Mouse (Mus musculus) ES-Bruce4 (cell line): ENCODE results near the gene Gcnt3. TPM values are rescaled to one million over a fixed set of nuclear protein-coding genes. Genes with fewer than 3 reads are reported as not detected.
"Not testable (repeated sequence)": the region's sequence is repeated elsewhere in the genome, so short reads cannot be mapped to it uniquely, and the experiment has no call there.

Source experiments
- H3K27ac ChIP-seq: 2 replicates; pipeline ENCODE4 v1.5.1; 2012; ENCODE audit warnings: low read length, inconsistent platforms; ENCODE audit not compliant: insufficient read depth
- H3K27me3 ChIP-seq: 2 replicates; pipeline ENCODE4 v1.6.1; 2012; ENCODE audit warnings: mild to moderate bottlenecking, low read length, inconsistent platforms; ENCODE audit not compliant: control insufficient read depth, poor library complexity, insufficient read depth, severe bottlenecking
- H3K36me3 ChIP-seq: 2 replicates; pipeline ENCODE4 v1.6.1; 2012; ENCODE audit warnings: inconsistent platforms, mild to moderate bottlenecking, low read length, moderate library complexity; ENCODE audit not compliant: control insufficient read depth, poor library complexity, insufficient read depth, severe bottlenecking
- H3K4me1 ChIP-seq: one replicate; pipeline ENCODE4 v1.8.1; 2011; ENCODE audit warnings: low read length; ENCODE audit not compliant: control insufficient read depth, insufficient read depth
- H3K4me3 ChIP-seq: 2 replicates; pipeline ENCODE4 v1.5.1; 2011; ENCODE audit warnings: low read depth, mild to moderate bottlenecking, low read length
- H3K9ac ChIP-seq: 2 replicates; pipeline ENCODE4 v1.6.1; 2012; ENCODE audit warnings: low read depth, mild to moderate bottlenecking, inconsistent platforms; ENCODE audit not compliant: poor library complexity, severe bottlenecking
- H3K9me3 ChIP-seq: replicated peaks from 2 replicates; pipeline ENCODE4 v1.6.1; 2012; ENCODE audit warnings: mild to moderate bottlenecking, low read length, inconsistent platforms; ENCODE audit not compliant: control insufficient read depth, poor library complexity, insufficient read depth, severe bottlenecking
- CTCF ChIP-seq: IDR thresholded peaks from one replicate; pipeline ENCODE4 v1.8.1; 2011; ENCODE audit warnings: low read depth, low read length
- EP300 ChIP-seq: IDR thresholded peaks from 2 replicates; pipeline ENCODE4 v1.6.1; 2011; ENCODE audit warnings: low read depth, low read length; ENCODE audit not compliant: insufficient read depth
- POLR2A ChIP-seq: IDR thresholded peaks from one replicate; pipeline ENCODE4 v1.8.1; 2011; ENCODE audit warnings: low read length; ENCODE audit not compliant: insufficient read depth
- polyA plus RNA-seq: library from polyadenylated mRNA; stranded (reverse); fragments of >200 nt; gene quantifications from 2 replicates; pipeline ENCODE4 v1.2.4, GENCODE M21; 2011; ENCODE audit warnings: low read depth; ENCODE audit not compliant: missing spikeins, insufficient read depth, insufficient read length

The Gcnt3 gene
- polyA plus RNA-seq, 1 experiment: 0.18 TPM

DNA sequence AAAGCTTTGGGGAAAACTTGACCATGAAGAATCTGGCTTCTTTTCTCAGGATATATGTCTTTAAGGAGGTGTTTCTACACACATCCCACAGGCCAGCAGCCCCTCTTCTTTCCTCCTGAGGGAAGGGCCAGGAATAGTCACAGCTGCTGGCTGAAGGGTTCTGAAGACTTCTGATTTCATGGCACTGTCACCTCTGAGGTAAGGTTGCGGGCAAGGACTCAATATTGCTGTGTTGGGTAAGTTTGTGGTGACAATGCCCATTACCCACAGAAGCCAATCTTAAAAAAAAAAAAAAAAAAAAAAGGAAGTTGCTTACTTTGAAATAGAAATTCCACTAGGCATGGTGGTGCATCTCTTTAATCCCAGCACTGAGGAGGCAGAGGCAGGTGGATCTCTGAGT is 5.7 kb downstream of the Gcnt3 start:
- Histone ChIP-seq H3K9me3 (no peaks in the 10 kb centered on the region), H3K27ac (no peak overlapping the region), H3K36me3 (no peaks in the 10 kb centered on the region), H3K4me1 (peaks cover 3% of the 10 kb centered on the region), H3K4me3 (no peak overlapping the region), H3K9ac (no peak overlapping the region), H3K27me3 (no peaks in the 10 kb centered on the region)
- no peak for TF ChIP-seq CTCF
- TF ChIP-seq EP300: no peak
- TF ChIP-seq POLR2A: no peak

DNA sequence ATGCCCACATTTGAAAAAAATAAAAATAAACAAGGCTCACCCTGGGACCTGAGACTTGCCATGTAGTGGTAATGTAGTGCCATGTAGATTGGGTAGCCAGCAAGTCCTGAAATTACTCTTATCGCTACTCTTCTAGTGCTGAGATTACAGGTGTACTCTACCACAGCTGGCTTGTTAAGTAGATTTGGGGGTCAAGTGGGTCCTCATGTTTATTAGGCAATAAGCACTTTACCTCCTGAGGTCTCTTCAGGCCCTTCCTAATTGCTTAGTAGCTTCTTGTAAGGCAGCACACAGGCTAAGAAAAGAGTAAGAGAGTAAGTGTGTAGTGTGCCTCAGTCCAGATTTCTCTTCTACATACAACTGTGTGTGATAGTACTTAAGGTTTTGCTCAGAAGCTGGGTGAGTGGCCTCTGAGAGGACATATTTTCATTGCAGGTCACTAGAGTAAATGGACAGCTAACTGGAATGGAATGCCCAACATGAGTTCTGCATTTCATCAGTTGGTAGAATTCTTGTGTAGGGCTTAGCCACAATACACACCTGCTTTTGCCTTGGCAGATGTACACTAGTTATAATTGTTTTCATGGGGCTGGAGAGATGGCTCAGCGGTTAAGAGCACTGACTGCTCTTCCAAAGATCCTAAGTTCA is 12.4 kb downstream of the Gcnt3 start:
- H3K36me3 ChIP-seq: peaks cover 8% of the 10 kb centered on the region
- H3K27ac ChIP-seq: no peak overlapping the region
- H3K4me1 ChIP-seq: no peaks in the 10 kb centered on the region
- H3K4me3 ChIP-seq: no peak overlapping the region
- H3K27me3 ChIP-seq: no peaks in the 10 kb centered on the region
- no peaks in the 10 kb centered on the region for H3K9me3 ChIP-seq
- TF ChIP-seq CTCF: no peak
- TF ChIP-seq POLR2A: no peak
- no peak for TF ChIP-seq EP300
- H3K9ac ChIP-seq: no peak overlapping the region

DNA sequence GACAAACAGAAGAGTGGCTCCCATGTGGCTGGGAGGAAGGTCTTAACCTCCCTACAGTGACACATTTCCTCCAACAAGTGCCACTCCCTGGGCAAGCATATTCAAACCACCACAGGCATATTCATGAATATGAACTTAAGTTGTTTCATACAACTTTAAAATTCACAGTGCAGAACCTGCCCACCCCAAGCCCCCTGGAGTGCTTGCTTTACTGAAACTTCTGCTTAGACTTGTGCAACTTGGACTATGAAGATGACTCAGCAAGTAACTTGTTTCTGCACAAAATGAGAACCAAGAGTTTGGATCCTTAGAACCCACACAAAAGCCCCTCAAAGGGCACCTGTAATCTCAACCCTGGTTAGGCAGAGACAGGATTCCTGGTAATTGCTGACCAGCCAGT is 13.2 kb downstream of the Gcnt3 start:
- Histone ChIP-seq H3K36me3 (peaks cover 13% of the 10 kb centered on the region), H3K9ac (no peak overlapping the region), H3K27ac (0 out of 2 replicates have a peak overlapping the region, but pooled peaks have one; percentile 25), H3K4me1 (no peaks in the 10 kb centered on the region), H3K4me3 (no peak overlapping the region), H3K9me3 (no peaks in the 10 kb centered on the region), H3K27me3 (no peaks in the 10 kb centered on the region)
- no peak for TF ChIP-seq EP300
- TF ChIP-seq POLR2A: no peak
- no peak for TF ChIP-seq CTCF

DNA sequence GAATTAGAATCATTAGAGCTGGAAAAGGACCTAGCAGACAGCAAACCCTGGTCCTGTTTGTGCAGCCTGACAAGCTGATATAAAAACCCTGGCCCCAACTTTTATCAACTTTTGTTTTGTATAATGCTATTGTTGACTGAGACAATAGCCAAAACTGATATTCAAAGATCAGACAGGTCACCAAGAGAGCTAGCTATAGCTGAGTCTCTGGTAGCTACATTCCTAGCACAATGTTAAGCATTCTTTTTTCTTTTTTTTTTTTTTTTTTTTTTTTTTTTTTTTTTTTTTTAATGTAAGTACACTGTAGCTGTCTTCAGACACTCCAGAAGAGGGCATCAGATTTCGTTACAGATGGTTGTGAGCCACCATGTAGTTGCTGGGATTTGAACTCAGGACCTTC is 14.3 kb downstream of the Gcnt3 start:
- H3K4me3 ChIP-seq, H3K9ac ChIP-seq, H3K27me3 ChIP-seq, H3K9me3 ChIP-seq, H3K27ac ChIP-seq, H3K4me1 ChIP-seq: not testable (repeated sequence)
- H3K36me3 ChIP-seq: peaks cover 19% of the 10 kb centered on the region

DNA sequence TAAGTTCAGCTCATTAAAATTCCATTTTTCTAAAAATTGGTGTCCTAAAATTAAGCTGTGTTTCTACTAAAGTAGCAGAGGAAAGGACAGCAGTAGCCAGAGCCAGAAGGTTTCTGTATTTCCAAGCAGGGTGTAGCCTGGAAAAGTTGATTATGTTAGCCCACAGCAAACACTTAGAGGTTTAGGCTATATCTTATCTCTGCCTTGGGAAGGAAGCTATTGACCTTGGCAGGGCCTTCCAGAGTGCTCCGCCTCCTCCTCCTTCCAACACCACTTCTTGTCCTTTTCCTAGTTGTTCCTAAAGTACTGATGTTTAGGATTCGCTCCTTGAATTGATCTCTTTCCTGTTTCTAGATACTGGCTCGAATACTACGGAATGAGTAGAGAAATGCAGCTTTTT is 15.8 kb downstream of the Gcnt3 start:
- Histone ChIP-seq H3K4me3 (no peak overlapping the region), H3K9ac (no peak overlapping the region), H3K27ac (no peak overlapping the region), H3K36me3 (peaks cover 23% of the 10 kb centered on the region), H3K27me3 (no peaks in the 10 kb centered on the region), H3K4me1 (no peaks in the 10 kb centered on the region), H3K9me3 (no peaks in the 10 kb centered on the region)
- no peak for TF ChIP-seq CTCF

DNA sequence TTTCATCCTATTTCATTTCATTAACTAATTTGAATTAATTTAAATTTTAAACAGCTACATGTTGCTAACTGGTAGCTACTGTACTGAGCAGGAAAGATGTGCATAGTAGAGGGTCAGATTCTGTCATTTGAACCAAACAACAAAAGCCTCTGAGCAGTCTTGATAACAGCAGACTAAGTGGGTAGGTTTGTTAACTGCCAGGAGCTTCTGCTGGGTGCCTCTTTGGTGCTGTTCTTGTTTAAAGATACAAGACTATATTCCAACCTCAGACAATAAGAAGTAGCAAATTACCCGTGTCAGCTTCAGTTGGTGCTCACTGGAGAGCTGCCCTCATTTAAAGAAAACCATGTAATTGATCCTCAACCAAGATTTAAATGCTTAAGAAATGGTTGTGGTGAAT is 16.3 kb downstream of the Gcnt3 start:
- Histone ChIP-seq H3K27me3 (no peaks in the 10 kb centered on the region), H3K36me3 (peaks cover 28% of the 10 kb centered on the region), H3K27ac (no peak overlapping the region), H3K4me3 (no peak overlapping the region), H3K9ac (no peak overlapping the region), H3K4me1 (no peaks in the 10 kb centered on the region), H3K9me3 (no peaks in the 10 kb centered on the region)
- TF ChIP-seq CTCF: no peak
- no peak for TF ChIP-seq POLR2A
- no peak for TF ChIP-seq EP300
